Mouse (Mus musculus) embryo, embryonic 9.5 days (tissue): Measurements from ENCODE around the gene Olfr1426.
"Not testable (repeated sequence)": the region's sequence is repeated elsewhere in the genome, so short reads cannot be mapped to it uniquely, and the experiment has no call there.

Experiments
- DNase-seq: peaks from one replicate; pipeline ENCODE4 v3.0.0-alpha.2; 2017; ENCODE audit errors: extremely low spot score

Gene Olfr1426

DNA sequence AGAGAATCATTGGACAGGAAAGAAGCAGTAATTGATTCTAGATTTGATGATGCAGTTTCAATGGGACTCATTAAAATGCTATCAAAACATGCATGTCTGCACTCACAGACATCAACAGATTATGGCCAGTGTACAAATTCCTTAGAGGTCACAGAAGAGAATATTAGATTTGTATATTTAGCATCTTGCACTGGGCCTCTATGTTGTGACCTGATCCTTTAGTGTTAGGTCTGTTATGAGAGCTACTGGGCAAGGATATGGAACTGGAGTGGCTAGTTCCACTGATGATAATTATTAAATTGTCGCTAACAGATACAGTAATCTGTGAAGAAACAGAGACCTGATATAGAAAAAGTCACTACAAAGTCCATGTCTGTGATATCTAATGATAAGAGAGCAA lies at the start of gene Olfr1426:
Gene Olfr1426 (minus strand): TSS at position 101 of the 400 bp plus-strand sequence.
- no peak for DNase-seq

DNA sequence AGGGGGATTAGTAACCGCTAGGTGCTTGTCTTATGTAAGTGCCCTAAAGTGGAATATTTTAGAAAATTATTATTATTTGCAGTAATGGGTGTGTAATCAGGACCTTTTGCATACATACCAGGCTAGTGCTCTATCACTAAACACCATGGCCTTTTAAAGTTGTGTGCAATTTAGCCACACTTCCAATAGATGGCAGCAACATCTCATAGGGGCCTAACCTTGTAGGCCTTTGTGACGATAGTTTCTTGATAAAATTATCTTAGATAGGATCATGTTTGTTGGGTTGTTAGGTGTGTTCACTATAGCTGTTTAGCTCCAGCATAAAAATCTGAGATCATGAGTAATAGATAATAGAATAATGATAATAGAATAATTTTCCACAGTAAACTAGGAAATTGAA lies 42.5 kb upstream of the Olfr1426 start:
- DNase-seq = peak; percentile 10

DNA sequence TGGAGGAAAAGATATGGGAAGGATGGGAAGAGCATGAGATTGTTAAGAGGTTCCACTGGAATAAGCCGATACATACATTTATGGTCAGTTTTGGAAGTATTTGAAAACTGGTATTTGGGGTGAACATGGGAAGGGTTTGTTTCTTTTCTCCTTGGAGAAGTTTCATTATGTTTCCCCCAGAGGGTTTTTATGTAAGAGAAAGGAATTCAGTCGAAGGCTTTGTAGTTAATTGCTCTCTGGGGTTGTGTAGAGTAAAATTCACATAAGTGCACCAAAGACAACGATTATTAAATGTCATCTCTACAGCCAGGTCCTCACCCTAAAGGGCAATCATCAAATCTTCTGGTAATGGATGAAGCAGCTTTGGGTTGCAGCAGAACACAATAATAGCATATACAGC lies 31.3 kb upstream of the Olfr1426 start, which contains the start of gene Olfr76:
Gene Olfr76 (minus strand): TSS at position 101 of the 400 bp plus-strand sequence.
- no peak for DNase-seq

DNA sequence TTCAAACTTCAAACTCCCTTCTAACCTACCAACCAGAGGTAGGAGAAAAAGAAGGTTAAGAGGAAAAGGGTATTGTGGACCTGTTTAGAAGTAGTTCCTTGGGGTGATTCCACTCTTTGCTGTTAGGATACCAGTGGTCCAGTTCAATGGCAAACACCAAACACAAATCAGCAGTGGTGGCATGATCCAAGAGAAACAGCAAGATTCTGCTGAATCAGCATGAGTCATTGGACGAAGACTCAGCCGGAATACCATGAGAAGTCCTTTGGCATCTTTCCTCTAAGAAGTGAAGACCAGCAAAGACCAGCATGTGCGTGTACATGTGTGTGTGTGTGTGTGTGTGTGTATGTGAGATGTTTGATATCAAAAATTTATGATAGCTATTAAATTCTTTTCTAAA lies 24.7 kb upstream of the Olfr1426 start:
- DNase-seq = no peak

DNA sequence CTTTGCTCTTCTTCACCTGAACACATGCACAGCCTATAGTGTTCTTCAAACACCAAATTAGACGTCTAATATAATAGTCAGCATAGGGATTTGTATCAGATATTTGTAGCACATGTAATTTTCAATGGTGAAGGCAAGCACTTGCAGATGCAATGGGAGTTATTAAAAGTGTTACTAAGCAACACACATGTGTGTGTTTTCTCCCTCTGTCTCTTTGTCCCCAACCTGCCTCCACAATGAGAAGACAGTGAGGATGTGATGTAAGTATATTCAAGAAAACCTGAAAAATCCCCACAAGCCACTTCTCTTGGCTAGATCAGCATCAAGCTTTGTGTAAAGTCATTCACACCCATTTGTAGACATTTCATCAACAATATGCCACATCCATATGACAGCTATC lies 24.0 kb upstream of the Olfr1426 start, which contains the start of gene Olfr1428:
Gene Olfr1428 (minus strand): TSS at position 101 of the 400 bp plus-strand sequence.
- no peak for DNase-seq

DNA sequence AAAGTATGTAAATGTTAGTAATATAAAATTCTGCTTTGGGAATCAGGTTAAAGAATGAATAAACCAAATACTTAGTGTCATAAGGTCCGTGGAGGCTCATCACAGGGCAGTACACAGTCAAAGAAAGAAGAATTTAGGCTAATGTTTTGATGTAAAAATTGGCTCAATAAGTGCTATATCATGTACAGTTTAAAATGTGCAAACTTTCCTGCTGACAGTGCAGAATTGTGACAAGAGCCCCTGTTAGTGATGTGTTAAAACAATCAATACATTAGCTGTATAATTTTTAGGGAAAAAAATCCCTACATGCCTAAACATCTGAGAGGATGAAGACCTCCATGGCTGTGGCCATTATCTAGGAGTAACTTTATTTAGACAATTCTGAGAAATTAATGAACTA lies 22.0 kb upstream of the Olfr1426 start:
- DNase-seq = no peak

DNA sequence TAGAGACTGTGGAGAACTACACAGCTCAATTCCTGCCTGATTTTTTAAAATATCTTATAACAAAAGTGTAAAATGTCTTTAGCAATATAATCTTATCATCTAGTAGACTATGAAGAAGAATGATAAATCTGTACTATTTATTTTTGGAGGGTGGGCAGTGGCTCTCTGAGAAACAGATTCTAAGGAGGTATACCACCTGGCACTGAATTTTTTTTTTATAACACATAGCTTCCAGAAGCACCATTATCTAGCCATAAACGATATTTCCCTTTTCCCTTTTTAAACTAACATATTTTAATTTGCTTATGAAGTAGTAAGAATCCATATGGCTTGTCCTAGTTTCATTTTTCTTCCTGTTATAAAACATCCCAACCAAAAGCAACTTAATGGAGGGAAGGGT lies 12.7 kb upstream of the Olfr1426 start:
- DNase-seq = no peak

DNA sequence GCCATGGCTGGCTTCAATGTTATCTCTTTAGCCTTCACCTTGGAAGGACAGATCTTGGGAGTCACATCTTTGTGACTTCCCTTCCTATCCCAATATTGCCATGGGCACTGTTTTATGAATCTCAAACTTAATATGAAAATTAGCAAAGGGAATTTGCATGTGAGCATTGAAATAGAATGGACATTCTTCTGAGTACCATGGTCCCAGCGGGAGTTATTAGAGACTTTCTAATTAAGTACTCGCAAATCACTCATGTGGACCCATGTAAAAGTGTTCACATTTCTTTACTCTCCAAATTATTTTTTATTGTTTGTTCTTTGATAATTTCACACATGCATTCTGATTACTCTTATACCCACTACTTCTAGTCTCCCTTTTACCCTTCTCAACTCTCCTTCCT lies 11.4 kb upstream of the Olfr1426 start, which contains the start of gene Olfr1427:
Gene Olfr1427 (minus strand): TSS at position 101 of the 400 bp plus-strand sequence.
- DNase-seq = no peak

DNA sequence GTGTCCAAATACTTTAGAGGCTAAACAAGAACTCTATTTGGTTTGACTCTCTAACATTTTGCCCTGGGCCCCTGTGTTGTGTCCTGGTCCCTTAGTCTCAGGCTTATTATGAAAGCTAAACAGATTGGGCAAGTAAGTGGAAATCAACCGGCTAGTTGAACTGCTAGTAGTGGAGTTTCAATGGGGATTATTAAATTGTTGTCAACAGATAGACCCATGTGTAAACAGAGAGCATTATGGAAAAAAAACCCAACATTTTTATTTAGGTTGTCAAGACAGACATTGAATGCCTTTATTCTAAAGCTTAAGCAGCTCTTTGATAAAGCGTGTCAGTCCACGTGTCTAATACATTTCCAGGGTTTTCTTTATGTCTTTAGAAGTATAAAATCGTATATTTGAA lies 14.2 kb downstream of the Olfr1426 start, which contains the start of gene Olfr1425:
Gene Olfr1425 (minus strand): TSS at position 101 of the 400 bp plus-strand sequence.
- DNase-seq = not testable (repeated sequence)

DNA sequence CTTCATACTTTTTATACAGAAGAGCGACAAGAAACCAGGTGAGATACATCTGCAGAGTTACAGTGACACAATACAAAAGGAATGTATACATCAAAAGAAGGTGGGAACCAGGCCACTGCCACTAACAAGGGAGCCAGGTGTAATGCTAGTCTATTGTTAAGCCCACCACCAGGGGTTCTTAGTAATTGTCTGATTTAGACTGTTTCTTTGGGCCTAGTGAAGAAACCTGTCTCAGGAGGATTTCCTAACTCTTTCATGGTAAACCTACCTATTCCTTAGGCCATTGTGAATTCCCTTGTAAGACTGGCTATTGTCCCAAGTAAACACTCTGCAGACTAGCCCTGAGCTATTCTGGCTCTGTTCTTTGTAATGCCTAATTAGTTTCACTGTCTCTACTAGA lies 22.3 kb downstream of the Olfr1426 start:
- not testable (repeated sequence) for DNase-seq

DNA sequence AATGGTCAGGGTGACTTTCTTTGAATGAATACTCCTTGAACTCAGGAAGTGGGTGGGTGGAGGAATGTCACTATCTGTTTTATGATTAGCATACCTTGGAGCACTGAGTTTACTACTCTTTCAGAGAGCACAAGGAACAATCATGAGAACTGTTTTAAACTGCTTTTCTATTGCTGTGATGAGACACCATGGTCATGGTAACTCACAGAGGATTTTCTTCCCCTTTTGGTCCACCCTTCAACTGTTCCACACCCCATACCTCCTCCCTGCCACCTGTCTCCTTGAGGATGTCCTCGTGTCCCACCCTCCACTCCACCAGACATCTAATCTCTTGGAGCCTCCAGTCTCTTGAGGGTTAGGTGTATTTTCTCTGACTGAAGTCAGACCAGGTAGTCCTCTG lies 24.0 kb downstream of the Olfr1426 start:
- DNase-seq = not testable (repeated sequence)

DNA sequence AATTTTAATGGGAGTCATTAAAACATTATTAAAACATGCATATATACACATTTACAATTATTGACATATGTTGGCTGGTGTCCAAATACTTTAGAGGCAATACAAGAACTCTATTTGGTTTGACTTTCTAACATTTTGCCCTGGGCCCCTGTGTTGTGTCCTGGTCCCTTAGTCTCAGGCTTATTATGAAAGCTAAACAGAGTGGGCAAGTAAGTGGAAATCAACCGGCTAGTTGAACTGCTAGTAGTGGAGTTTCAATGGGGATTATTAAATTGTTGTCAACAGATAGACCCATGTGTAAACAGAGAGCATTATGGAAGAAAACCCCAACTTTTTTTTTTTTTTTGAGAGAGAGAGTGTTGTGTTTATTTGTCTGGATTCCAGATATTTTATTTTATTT lies 29.2 kb downstream of the Olfr1426 start, which contains the start of gene Olfr1424:
Gene Olfr1424 (minus strand): TSS at position 101 of the 400 bp plus-strand sequence.
- DNase-seq = not testable (repeated sequence)

DNA sequence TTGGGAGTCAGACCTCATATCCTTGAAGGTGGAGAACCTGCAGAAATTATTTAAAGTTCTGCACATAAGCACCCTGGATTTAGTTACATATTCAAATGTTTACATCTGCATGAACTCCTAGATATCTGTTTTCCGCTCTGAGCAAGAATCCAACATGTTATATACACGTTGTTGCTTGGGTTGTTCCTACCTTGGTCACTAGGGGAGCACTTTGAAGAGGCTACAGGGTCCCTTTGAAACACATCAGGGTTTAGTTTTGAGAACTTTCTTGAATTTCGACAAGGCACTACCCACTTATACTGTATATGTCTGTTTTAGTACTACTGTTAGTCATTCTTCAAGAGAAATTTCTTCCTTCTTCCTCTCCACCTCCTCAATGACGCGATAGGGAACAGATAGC lies 48.6 kb downstream of the Olfr1426 start:
- DNase-seq = no peak

DNA sequence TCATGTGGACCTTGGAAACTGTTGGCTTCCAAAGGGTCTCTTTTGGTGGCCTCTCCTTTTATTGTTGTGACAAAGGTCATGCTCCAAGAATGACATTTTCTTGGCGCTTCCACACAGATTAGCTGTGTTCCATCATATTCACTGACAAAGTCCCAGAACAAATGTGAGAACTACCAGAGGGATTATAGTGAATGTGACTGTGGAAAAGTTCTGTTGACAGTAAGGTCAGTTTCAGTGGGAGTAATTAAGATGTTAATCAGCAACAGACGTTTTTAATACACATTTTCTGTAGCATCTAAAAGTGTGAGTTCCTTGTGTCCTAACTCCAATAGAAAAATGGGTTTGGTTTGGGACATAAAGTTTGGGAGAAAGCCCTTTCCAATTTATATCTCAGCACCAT lies 50.6 kb downstream of the Olfr1426 start, which contains the start of gene Olfr1423:
Gene Olfr1423 (minus strand): TSS at position 101 of the 400 bp plus-strand sequence.
- no peak for DNase-seq

DNA sequence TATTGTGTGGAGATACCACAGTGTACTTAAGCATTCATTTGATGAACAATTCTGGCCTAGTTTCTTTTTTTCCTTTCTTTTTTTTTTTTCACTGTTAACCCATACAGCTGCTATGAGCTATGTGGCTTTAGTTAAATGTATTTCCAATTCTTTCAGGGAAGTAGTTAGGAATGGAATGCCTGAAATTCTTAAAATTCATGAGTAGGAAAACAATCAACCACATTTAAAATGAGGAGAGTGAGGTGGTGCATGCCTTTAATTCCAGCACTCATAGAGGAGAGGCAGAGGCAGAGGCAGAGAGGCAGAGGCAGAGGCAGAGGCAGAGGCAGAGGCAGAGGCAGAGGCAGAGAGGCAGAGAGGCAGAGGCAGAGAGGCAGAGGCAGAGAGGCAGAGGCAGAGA lies 54.1 kb downstream of the Olfr1426 start:
- no peak for DNase-seq
